Mouse (Mus musculus): ENCODE data around the gene Ulk4. TPM values are rescaled to one million over a fixed set of nuclear protein-coding genes. Genes with fewer than 3 reads are reported as not detected.

Ulk4 gene
- total and polyA plus RNA-seq, 3 experiments, result 0.18 to 2.3 (median 0.30) TPM

DNA sequence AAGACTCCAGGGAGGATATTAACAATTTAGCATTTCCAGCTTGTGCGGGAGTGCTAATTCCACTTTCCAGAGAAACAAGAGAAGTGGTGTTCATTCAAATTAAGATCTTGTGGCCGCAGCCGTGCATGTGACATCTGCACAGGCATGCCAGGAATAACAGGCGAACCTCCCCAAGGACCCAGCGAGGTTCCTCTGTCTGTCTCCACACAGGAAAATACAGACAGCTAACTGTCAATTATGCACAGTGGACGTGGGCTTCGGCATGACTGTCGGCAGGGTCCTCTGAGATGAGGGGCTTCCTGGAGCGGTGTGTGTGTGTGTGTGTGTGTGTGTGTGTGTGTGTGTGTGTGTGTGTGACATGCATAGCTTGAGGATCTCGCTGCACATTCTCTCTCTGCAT is 284.0 kb downstream of the Ulk4 start:
- intact Hi-C loops (cut with DNase I), result no loop called here
- 53% methylated on average over 10 of the region's 10 CpGs for WGBS
- H3K36me3 ChIP-seq (ENCODE audit: control insufficient read depth, insufficient read depth, low read length), result no peaks in the 10 kb centered on the region
- no peaks in the 10 kb centered on the region for H3K27me3 ChIP-seq (ENCODE audit: control insufficient read depth, insufficient read depth, low read length)
- DNase-seq, result no peak
- no peak overlapping the region for H3K27ac ChIP-seq
- no peak overlapping the region for H3K9ac ChIP-seq (ENCODE audit: low read depth, low read length)
- H3K79me2 ChIP-seq (replicated peaks; ENCODE audit: control insufficient read depth, insufficient read depth, low read length), result no peaks in the 10 kb centered on the region
- H3K4me1 ChIP-seq (ENCODE audit: control insufficient read depth, insufficient read depth, low read length), result peaks cover 3% of the 10 kb centered on the region
- no peak for TF ChIP-seq POLR2A (IDR thresholded peaks at IDR 0.05; ENCODE audit: insufficient read depth, low read depth, low read length)
- no peak for TF ChIP-seq EP300 (IDR thresholded peaks at IDR 0.05; ENCODE audit: insufficient read depth, low read depth, low read length)
- TF ChIP-seq CTCF (IDR thresholded peaks at IDR 0.05), result no peak
- H3K4me3 ChIP-seq, result no peak overlapping the region

DNA sequence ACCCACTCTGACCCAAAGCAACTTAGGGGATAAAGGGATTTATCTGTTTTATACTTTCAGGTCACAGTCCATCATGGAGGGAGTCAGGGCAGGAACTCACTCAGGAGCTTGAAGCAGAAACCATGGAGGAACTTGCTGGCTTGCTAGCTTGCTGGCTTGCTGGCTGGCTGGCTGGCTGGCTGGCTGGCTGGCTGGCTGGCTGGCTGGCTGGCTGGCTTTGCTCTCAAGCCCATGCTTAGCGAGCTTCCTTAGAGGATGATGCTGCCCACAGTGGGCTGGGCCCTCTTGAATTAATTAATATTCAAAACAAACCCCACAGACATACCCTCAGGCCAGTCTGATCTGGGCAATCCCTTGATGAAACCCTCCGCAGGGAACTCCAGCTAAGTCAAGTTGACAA is 285.2 kb downstream of the Ulk4 start:
- no peak for TF ChIP-seq POLR2A (IDR thresholded peaks at IDR 0.05; ENCODE audit: insufficient read depth, low read depth, low read length)
- no peak overlapping the region for H3K4me3 ChIP-seq
- no peak for DNase-seq
- WGBS, result 85% methylated on average over 2 of the region's 2 CpGs
- no peak overlapping the region for H3K9ac ChIP-seq (ENCODE audit: low read depth, low read length)
- no peaks in the 10 kb centered on the region for H3K79me2 ChIP-seq (replicated peaks; ENCODE audit: control insufficient read depth, insufficient read depth, low read length)
- intact Hi-C loops (cut with DNase I), result no loop called here
- no peak overlapping the region for H3K27ac ChIP-seq
- peaks cover 3% of the 10 kb centered on the region for H3K4me1 ChIP-seq (ENCODE audit: control insufficient read depth, insufficient read depth, low read length)
- H3K27me3 ChIP-seq (ENCODE audit: control insufficient read depth, insufficient read depth, low read length), result no peaks in the 10 kb centered on the region
- H3K36me3 ChIP-seq (ENCODE audit: control insufficient read depth, insufficient read depth, low read length), result no peaks in the 10 kb centered on the region

DNA sequence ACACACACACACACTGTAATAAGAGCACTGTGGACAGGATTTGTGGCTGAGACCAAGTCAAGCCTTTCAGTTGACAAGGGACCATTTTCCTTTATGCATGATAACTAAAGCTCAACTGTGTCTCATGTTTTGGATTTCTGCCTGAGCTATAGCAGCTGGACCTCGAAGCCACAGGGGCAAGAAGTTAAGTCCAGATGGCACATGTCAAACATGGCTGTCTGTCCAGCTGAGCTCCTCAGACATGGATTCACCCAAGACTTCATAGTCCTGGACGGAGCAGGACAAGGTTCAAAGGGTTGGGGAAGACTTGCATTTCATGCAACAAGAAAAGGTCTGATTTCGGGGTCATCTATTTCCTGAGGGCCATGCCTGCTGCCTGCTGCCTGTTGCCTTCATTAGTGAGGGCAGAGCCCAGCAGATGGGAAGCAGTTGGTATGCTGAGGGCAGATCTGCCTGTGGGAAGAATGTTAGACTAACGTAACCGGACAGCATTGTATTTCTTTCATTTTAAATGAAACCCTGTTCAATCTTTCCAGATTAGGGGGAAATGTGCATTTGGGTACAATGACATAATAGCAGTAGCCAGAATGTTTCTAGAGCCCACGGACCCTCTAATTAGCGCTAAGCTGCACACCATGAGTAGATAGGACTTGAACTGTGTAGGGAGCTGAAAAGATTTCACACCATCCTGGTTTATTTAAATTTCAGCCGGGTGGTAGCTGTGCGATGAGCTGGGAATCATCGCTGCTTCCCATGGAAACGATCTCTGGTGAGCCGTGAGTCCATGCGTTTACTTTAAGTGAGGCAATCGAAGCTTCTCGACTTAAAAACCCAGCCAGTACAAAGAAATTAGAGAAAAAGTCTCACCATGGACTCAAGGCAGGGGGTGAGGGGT is 286.9 kb downstream of the Ulk4 start:
- 90% methylated on average over 15 of the region's 15 CpGs for WGBS
- Histone ChIP-seq H3K27me3 (ENCODE audit: control insufficient read depth, insufficient read depth, low read length) (no peaks in the 10 kb centered on the region), H3K36me3 (ENCODE audit: control insufficient read depth, insufficient read depth, low read length) (no peaks in the 10 kb centered on the region), H3K79me2 (replicated peaks; ENCODE audit: control insufficient read depth, insufficient read depth, low read length) (no peaks in the 10 kb centered on the region), H3K9ac (ENCODE audit: low read depth, low read length) (no peak overlapping the region), H3K4me3 (no peak overlapping the region), H3K27ac (no peak overlapping the region), H3K4me1 (ENCODE audit: control insufficient read depth, insufficient read depth, low read length) (peaks cover 5% of the 10 kb centered on the region)
- no peak for DNase-seq
- TF ChIP-seq CTCF (IDR thresholded peaks at IDR 0.05), result no peak
- no peak for TF ChIP-seq POLR2A (IDR thresholded peaks at IDR 0.05; ENCODE audit: insufficient read depth, low read depth, low read length)
- TF ChIP-seq EP300 (IDR thresholded peaks at IDR 0.05; ENCODE audit: insufficient read depth, low read depth, low read length), result no peak
- intact Hi-C loops (cut with DNase I), result no loop called here

DNA sequence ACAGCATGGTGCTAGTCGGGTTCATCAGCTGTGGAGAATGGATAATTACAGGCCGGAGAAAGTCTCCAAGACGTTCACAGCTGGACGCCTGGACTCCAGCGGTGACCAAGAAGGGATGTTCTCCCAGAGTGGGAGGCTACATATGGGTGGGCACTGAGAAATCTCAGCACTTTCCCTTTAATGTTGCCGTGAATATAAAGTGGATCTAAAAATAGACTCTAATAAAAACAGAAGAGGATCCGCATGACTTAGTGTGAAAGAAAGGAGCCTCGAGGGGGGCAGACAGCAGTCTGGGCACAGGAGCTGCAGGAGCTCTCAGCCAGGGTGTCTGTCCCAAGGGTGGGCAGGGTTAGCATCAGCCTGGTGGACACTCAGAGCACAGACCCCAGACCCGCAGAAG is 288.9 kb downstream of the Ulk4 start:
- DNase-seq, result no peak
- no peak overlapping the region for H3K9ac ChIP-seq (ENCODE audit: low read depth, low read length)

DNA sequence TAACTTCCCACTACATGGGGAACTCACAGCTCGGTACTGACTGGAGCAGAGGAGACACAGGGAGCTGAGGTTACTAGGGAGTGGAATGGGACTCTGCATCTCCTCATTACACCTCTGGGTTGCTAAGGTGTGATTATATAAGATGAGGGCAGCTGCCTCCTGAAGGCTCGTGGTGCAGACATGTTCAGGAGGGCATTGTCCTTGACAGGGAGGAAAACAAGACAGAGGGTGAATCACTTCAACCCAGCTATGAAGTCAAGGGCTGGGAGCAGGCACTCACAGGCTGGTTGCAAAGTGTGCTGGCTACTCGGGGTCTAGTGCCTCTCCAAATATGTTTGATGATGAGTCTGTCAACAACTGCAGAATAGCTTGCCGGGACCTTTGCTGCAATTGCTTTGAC is 290.0 kb downstream of the Ulk4 start:
- TF ChIP-seq POLR2A (IDR thresholded peaks at IDR 0.05; ENCODE audit: insufficient read depth, low read depth, low read length), result no peak
- no peak for TF ChIP-seq CTCF (IDR thresholded peaks at IDR 0.05)
- TF ChIP-seq EP300 (IDR thresholded peaks at IDR 0.05; ENCODE audit: insufficient read depth, low read depth, low read length), result no peak
- H3K27ac ChIP-seq, result no peak overlapping the region
- intact Hi-C loops (cut with DNase I), result no loop called here
- DNase-seq, result no peak
- no peaks in the 10 kb centered on the region for H3K79me2 ChIP-seq (replicated peaks; ENCODE audit: control insufficient read depth, insufficient read depth, low read length)
- H3K4me1 ChIP-seq (ENCODE audit: control insufficient read depth, insufficient read depth, low read length), result peaks cover 3% of the 10 kb centered on the region; the same call in 1 of the 2 replicates
- WGBS, result 52% methylated on average over 4 of the region's 4 CpGs
- no peaks in the 10 kb centered on the region for H3K27me3 ChIP-seq (ENCODE audit: control insufficient read depth, insufficient read depth, low read length)
- H3K36me3 ChIP-seq (ENCODE audit: control insufficient read depth, insufficient read depth, low read length), result no peaks in the 10 kb centered on the region
- no peak overlapping the region for H3K9ac ChIP-seq (ENCODE audit: low read depth, low read length)
- H3K4me3 ChIP-seq, result no peak overlapping the region

More for the DNA sequence above, 288.9 kb downstream of the Ulk4 start:
- 44% methylated on average over 9 of the region's 9 CpGs for WGBS
- TF ChIP-seq POLR2A (IDR thresholded peaks at IDR 0.05; ENCODE audit: insufficient read depth, low read depth, low read length), result no peak
- H3K27me3 ChIP-seq (ENCODE audit: control insufficient read depth, insufficient read depth, low read length), result no peaks in the 10 kb centered on the region
- H3K4me1 ChIP-seq (ENCODE audit: control insufficient read depth, insufficient read depth, low read length), result peaks cover 3% of the 10 kb centered on the region; the same call in 1 of the 2 replicates
- H3K36me3 ChIP-seq (ENCODE audit: control insufficient read depth, insufficient read depth, low read length), result no peaks in the 10 kb centered on the region
- intact Hi-C loops (cut with DNase I), result no loop called here
- H3K79me2 ChIP-seq (replicated peaks; ENCODE audit: control insufficient read depth, insufficient read depth, low read length), result no peaks in the 10 kb centered on the region
- H3K27ac ChIP-seq, result no peak overlapping the region; the same call in 1 of the 2 replicates
- no peak overlapping the region for H3K4me3 ChIP-seq

DNA sequence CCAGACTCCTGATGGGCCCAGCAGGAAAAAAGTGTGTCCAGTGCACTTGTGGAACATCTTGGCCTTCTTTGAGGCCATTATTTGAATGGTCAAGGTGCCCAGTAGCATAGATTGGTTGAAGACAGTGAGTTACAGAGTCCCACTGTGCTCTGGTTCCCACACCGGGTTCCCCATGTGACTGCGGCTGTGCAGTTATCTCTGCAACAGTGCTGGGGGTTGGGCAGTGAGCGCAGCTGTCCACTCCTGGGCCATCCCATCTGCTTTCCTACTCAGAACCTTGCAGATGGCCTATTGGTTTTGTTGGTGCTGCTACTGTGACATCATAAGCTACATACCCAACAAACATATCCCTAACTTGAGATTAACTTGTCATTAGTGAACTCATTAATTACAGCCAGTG is 290.7 kb downstream of the Ulk4 start:
- H3K9ac ChIP-seq (ENCODE audit: low read depth, low read length), result no peak overlapping the region
- no peak for TF ChIP-seq CTCF (IDR thresholded peaks at IDR 0.05)
- no peak for TF ChIP-seq POLR2A (IDR thresholded peaks at IDR 0.05; ENCODE audit: insufficient read depth, low read depth, low read length)
- no peak for TF ChIP-seq EP300 (IDR thresholded peaks at IDR 0.05; ENCODE audit: insufficient read depth, low read depth, low read length)
- no peak overlapping the region for H3K27ac ChIP-seq
- H3K27me3 ChIP-seq (ENCODE audit: control insufficient read depth, insufficient read depth, low read length), result no peaks in the 10 kb centered on the region
- H3K36me3 ChIP-seq (ENCODE audit: control insufficient read depth, insufficient read depth, low read length), result no peaks in the 10 kb centered on the region
- H3K4me3 ChIP-seq, result no peak overlapping the region
- no peak for DNase-seq
- intact Hi-C loops (cut with DNase I), result no loop called here
- 87% methylated on average over 3 of the region's 3 CpGs for WGBS
- H3K4me1 ChIP-seq (ENCODE audit: control insufficient read depth, insufficient read depth, low read length), result peaks cover 3% of the 10 kb centered on the region; the same call in 1 of the 2 replicates
- H3K79me2 ChIP-seq (replicated peaks; ENCODE audit: control insufficient read depth, insufficient read depth, low read length), result no peaks in the 10 kb centered on the region
